Mouse (Mus musculus) layer of hippocampus, adult 9-11 months (tissue): ENCODE measurements around the gene Poll.

Source experiments
- DNase-seq: peaks from one replicate; pipeline ENCODE4 v3.0.0; 2022

The Poll gene

GRCm38 (mm10) chr19:45560153-45560890 is at the start of gene Poll, which contains the start of gene Gm17018:
TSS of gene Poll (minus strand) at chr19:45560531.
TSS of gene Gm17018 (plus strand) at chr19:45560615.
- peak; percentile 83 for DNase-seq

GRCm38 (mm10) chr19:45608648-45609339 is 48.5 kb upstream of the Poll start:
- DNase-seq: no peak

GRCm38 (mm10) chr19:45607479-45607878 is 47.1 kb upstream of the Poll start:
- no peak for DNase-seq

GRCm38 (mm10) chr19:45606701-45607100 is 46.4 kb upstream of the Poll start:
- no peak for DNase-seq

- DNase-seq: no peak
Observed at GRCm38 (mm10) chr19:45602606-45603005, 42.3 kb upstream of the Poll start.

GRCm38 (mm10) chr19:45597106-45597505 is 36.8 kb upstream of the Poll start:
- DNase-seq: no peak

- no peak for DNase-seq
Observed at GRCm38 (mm10) chr19:45596434-45596833, 36.1 kb upstream of the Poll start.

- DNase-seq: no peak
Observed at GRCm38 (mm10) chr19:45596019-45596418, 35.7 kb upstream of the Poll start.

GRCm38 (mm10) chr19:45595481-45595880 is 35.1 kb upstream of the Poll start:
- no peak for DNase-seq

- no peak for DNase-seq
Observed at GRCm38 (mm10) chr19:45594079-45594478, 33.7 kb upstream of the Poll start.

- DNase-seq: no peak
Observed at GRCm38 (mm10) chr19:45592916-45593315, 32.6 kb upstream of the Poll start.

GRCm38 (mm10) chr19:45591704-45592103 is 31.4 kb upstream of the Poll start:
- DNase-seq: peak; percentile 76

- no peak for DNase-seq
Observed at GRCm38 (mm10) chr19:45589761-45590160, 29.4 kb upstream of the Poll start.

- no peak for DNase-seq
Observed at GRCm38 (mm10) chr19:45587509-45588292, 27.4 kb upstream of the Poll start.

- DNase-seq: no peak
Observed at GRCm38 (mm10) chr19:45586850-45587249, 26.5 kb upstream of the Poll start.

GRCm38 (mm10) chr19:45584856-45585620 is 24.7 kb upstream of the Poll start:
- no peak for DNase-seq

- DNase-seq: no peak
Observed at GRCm38 (mm10) chr19:45583136-45583535, 22.8 kb upstream of the Poll start.

- no peak for DNase-seq
Observed at GRCm38 (mm10) chr19:45582161-45582560, 21.8 kb upstream of the Poll start.

- DNase-seq: no peak
Observed at GRCm38 (mm10) chr19:45581257-45581656, 20.9 kb upstream of the Poll start.

GRCm38 (mm10) chr19:45580235-45580634 is 19.9 kb upstream of the Poll start:
- DNase-seq: no peak

GRCm38 (mm10) chr19:45579416-45579815 is 19.1 kb upstream of the Poll start:
- DNase-seq: no peak

GRCm38 (mm10) chr19:45578976-45579375 is 18.6 kb upstream of the Poll start:
- no peak for DNase-seq
